In genomic region chr4:95865882-95866281, GRCm38 (mm10) we compare ENCODE assay signal across 19 mouse cellular contexts.
A peak's percentile ranks its signal among the peaks of the same experiment; 100 is the strongest.
DNase-seq lines count a peak whose midpoint lies in the region; ATAC-seq and TF ChIP-seq lines count a peak whose summit lies in the region.
"Had no signal": no experiment of that assay in that cellular context is flagged by ENCODE, and none has a peak within 500 bp of the region (broad histone marks: within the 10 kb centered on the region; RNA-seq: fewer than 3 reads in every experiment).

No protein-coding gene starts in this region.

- H3K4me3 ChIP-seq in forebrain, postnatal 0 days (ENCODE audit: low read depth, low read length): no peak overlapping the region
- H3K4me3 ChIP-seq in forebrain, embryonic 16.5 days (replicated peaks; ENCODE audit: low read length): no peak overlapping the region
- no peak overlapping the region for H3K4me3 ChIP-seq in hindbrain, postnatal 0 days (ENCODE audit: low read length)
- H3K4me3 ChIP-seq in hindbrain, embryonic 14.5 days (replicated peaks; ENCODE audit: low read length): no peak overlapping the region
- H3K4me3 ChIP-seq: kidney, embryonic 15.5 days; limb, embryonic 13.5 days; liver, embryonic 13.5 days; neural tube, embryonic 12.5 days had no signal

- peak; percentile 19 for DNase-seq in adrenal gland, postnatal 14 days
- DNase-seq in adrenal gland, postnatal 4 days (ENCODE audit: low spot score in 2 of 2): no peak
- no peak for DNase-seq in forebrain, postnatal 0 days
- DNase-seq in hindbrain, postnatal 0 days (ENCODE audit: low spot score): peak; percentile 14
- DNase-seq in hindbrain, embryonic 14.5 days (ENCODE audit: low spot score): no peak
- peak; percentile 63 for DNase-seq in brain, embryonic 14.5 days (ENCODE audit: low read depth)
- DNase-seq: heart, adult 18-20 months; kidney, postnatal 4 days; liver, embryonic 13.5 days; lung, embryonic 14.5 days; lung, postnatal 36 days; spleen, adult 18-20 months; thymus, postnatal 25 days had no signal

- no peak for TF ChIP-seq POLR2A in brain, embryonic 14.5 days (IDR thresholded peaks at IDR 0.05; ENCODE audit: borderline replicate concordance, extremely low read depth, insufficient read depth, insufficient read length, poor library complexity, severe bottlenecking)

- no peak overlapping the region for H3K4me2 ChIP-seq in forebrain, postnatal 0 days (ENCODE audit: low read depth)
- H3K4me2 ChIP-seq in forebrain, embryonic 16.5 days (ENCODE audit: low read length): no peak overlapping the region
- H3K4me2 ChIP-seq in hindbrain, postnatal 0 days (ENCODE audit: low read depth, low read length): no peak overlapping the region
- no peak overlapping the region for H3K4me2 ChIP-seq in hindbrain, embryonic 14.5 days (replicated peaks)
- H3K4me2 ChIP-seq: kidney, embryonic 15.5 days; limb, embryonic 13.5 days; liver, embryonic 13.5 days; lung, embryonic 14.5 days; neural tube, embryonic 12.5 days had no signal

- no peak overlapping the region for H3K27ac ChIP-seq in forebrain, postnatal 0 days (ENCODE audit: low read depth, low read length)
- no peak overlapping the region for H3K27ac ChIP-seq in forebrain, embryonic 16.5 days (ENCODE audit: low read length)
- no peak overlapping the region for H3K27ac ChIP-seq in hindbrain, postnatal 0 days
- no peak overlapping the region for H3K27ac ChIP-seq in hindbrain, embryonic 14.5 days
- H3K27ac ChIP-seq: kidney, embryonic 15.5 days; limb, embryonic 13.5 days; liver, embryonic 13.5 days; neural tube, embryonic 12.5 days had no signal

- peak; percentile 32; the same call in 1 of the 2 replicates for ATAC-seq in forebrain, postnatal 0 days
- ATAC-seq in forebrain, embryonic 16.5 days: no peak
- no peak for ATAC-seq in hindbrain, postnatal 0 days
- ATAC-seq in hindbrain, embryonic 14.5 days (ENCODE audit: low FRiP score): no peak
- ATAC-seq: intestine, postnatal 0 days had no signal

- H3K4me1 ChIP-seq in forebrain, postnatal 0 days (ENCODE audit: insufficient read depth): no peaks in the 10 kb centered on the region
- H3K4me1 ChIP-seq in forebrain, embryonic 16.5 days (replicated peaks; ENCODE audit: control insufficient read depth, insufficient read depth, low read length): peaks cover 12% of the 10 kb centered on the region
- H3K4me1 ChIP-seq in hindbrain, postnatal 0 days (ENCODE audit: insufficient read depth, low read length): no peaks in the 10 kb centered on the region
- H3K4me1 ChIP-seq in hindbrain, embryonic 14.5 days (replicated peaks; ENCODE audit: control insufficient read depth, insufficient read depth, low read length): no peaks in the 10 kb centered on the region
- H3K4me1 ChIP-seq: neural tube, embryonic 12.5 days had no signal

- no peak overlapping the region for H3K9ac ChIP-seq in forebrain, postnatal 0 days
- no peak overlapping the region for H3K9ac ChIP-seq in forebrain, embryonic 16.5 days (replicated peaks; ENCODE audit: low read depth, low read length)
- H3K9ac ChIP-seq in hindbrain, postnatal 0 days (replicated peaks; ENCODE audit: low read length): no peak overlapping the region
- H3K9ac ChIP-seq in hindbrain, embryonic 14.5 days: no peak overlapping the region
- H3K9ac ChIP-seq: kidney, embryonic 15.5 days; limb, embryonic 13.5 days; liver, embryonic 13.5 days; lung, embryonic 14.5 days; neural tube, embryonic 12.5 days had no signal

- no peaks in the 10 kb centered on the region for H3K36me3 ChIP-seq in forebrain, postnatal 0 days (ENCODE audit: insufficient read depth)
- no peaks in the 10 kb centered on the region for H3K36me3 ChIP-seq in forebrain, embryonic 16.5 days (ENCODE audit: control insufficient read depth, insufficient read depth)
- H3K36me3 ChIP-seq in hindbrain, postnatal 0 days (ENCODE audit: insufficient read depth, low read length): no peaks in the 10 kb centered on the region
- no peaks in the 10 kb centered on the region for H3K36me3 ChIP-seq in hindbrain, embryonic 14.5 days (replicated peaks; ENCODE audit: control insufficient read depth, insufficient read depth)
- H3K36me3 ChIP-seq: G1E; kidney, embryonic 15.5 days; limb, embryonic 13.5 days; liver, embryonic 13.5 days; neural tube, embryonic 12.5 days had no signal

- 61% methylated on average over 3 of the region's 3 CpGs for WGBS in forebrain, postnatal 0 days
- WGBS in forebrain, embryonic 16.5 days: 63% methylated on average over 3 of the region's 3 CpGs
- WGBS in hindbrain, postnatal 0 days: 60% methylated on average over 3 of the region's 3 CpGs
- 81% methylated on average over 3 of the region's 3 CpGs for WGBS in hindbrain, embryonic 14.5 days

- H3K9me3 ChIP-seq in forebrain, postnatal 0 days (ENCODE audit: low read length): no peaks in the 10 kb centered on the region
- H3K9me3 ChIP-seq in forebrain, embryonic 16.5 days (ENCODE audit: control insufficient read depth, low read length): no peaks in the 10 kb centered on the region
- no peaks in the 10 kb centered on the region for H3K9me3 ChIP-seq in hindbrain, postnatal 0 days (ENCODE audit: low read length)
- no peaks in the 10 kb centered on the region for H3K9me3 ChIP-seq in hindbrain, embryonic 14.5 days (ENCODE audit: control insufficient read depth, low read length)
- H3K9me3 ChIP-seq: G1E; kidney, embryonic 15.5 days; limb, embryonic 13.5 days; liver, embryonic 13.5 days; neural tube, embryonic 12.5 days had no signal

- TF ChIP-seq CTCF in forebrain, postnatal 0 days (IDR thresholded peaks at IDR 0.05; ENCODE audit: low read depth): no peak
- no peak for TF ChIP-seq CTCF in hindbrain, postnatal 0 days (IDR thresholded peaks at IDR 0.05; ENCODE audit: low read depth)
- no peak for TF ChIP-seq CTCF in brain, embryonic 14.5 days (IDR thresholded peaks at IDR 0.05; ENCODE audit: borderline replicate concordance, extremely low read depth, insufficient read depth, insufficient read length)

- H3K27me3 ChIP-seq in forebrain, postnatal 0 days (ENCODE audit: insufficient read depth, low read length): no peaks in the 10 kb centered on the region
- no peaks in the 10 kb centered on the region for H3K27me3 ChIP-seq in forebrain, embryonic 16.5 days (replicated peaks; ENCODE audit: control insufficient read depth, insufficient read depth, low read length)
- no peaks in the 10 kb centered on the region for H3K27me3 ChIP-seq in hindbrain, postnatal 0 days (ENCODE audit: insufficient read depth, low read length)
- no peaks in the 10 kb centered on the region for H3K27me3 ChIP-seq in hindbrain, embryonic 14.5 days (ENCODE audit: control insufficient read depth, insufficient read depth, low read length)
- H3K27me3 ChIP-seq: kidney, embryonic 15.5 days; limb, embryonic 13.5 days; liver, embryonic 13.5 days; neural tube, embryonic 12.5 days had no signal

Comparison
In these comparisons a context has a peak if more than half of its experiments do, and no peak if none do; other contexts are left out.
1. DNase-seq: peak in adrenal gland, postnatal 14 days (single experiment), hindbrain, postnatal 0 days (single experiment) and brain, embryonic 14.5 days (single experiment); none in adrenal gland, postnatal 4 days (0 of 2), forebrain, postnatal 0 days (single experiment) and hindbrain, embryonic 14.5 days (single experiment).